Mouse (Mus musculus): ENCODE measurements around the gene Zfp423. TPM values are rescaled to one million over a fixed set of nuclear protein-coding genes. Genes with fewer than 3 reads are reported as not detected.

Gene Zfp423
- polyA plus RNA-seq, 1 experiment: 6.4 TPM

DNA sequence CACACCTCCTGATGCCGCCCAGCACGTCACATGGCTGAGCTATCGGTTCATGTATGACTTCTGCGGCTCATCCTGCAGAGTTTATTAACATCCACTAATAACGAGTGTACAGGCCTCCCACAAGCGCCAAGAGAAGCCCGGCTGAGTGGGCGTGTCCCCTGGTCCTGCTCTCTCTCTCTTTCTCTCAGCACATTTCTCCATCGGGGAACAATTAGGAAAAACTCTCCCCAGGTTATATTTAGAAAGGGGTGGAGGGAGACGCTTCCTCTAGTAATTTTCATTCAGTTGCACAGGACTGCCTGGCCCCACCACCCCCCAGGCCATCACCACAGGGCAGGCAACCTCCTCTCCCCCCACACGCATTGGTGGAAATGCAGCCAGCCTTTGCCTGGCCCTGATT lies 137.2 kb downstream of the Zfp423 start:
- H3K4me1 ChIP-seq (ENCODE audit: control insufficient read depth, insufficient read depth, low read length): no peaks in the 10 kb centered on the region
- 52% methylated on average over 11 of the region's 11 CpGs for WGBS
- no peak for DNase-seq
- TF ChIP-seq POLR2A (IDR thresholded peaks at IDR 0.05; ENCODE audit: borderline replicate concordance, extremely low read depth, low read depth, low read length) (no peak), CTCF (IDR thresholded peaks at IDR 0.05; ENCODE audit: insufficient read depth, low read length) (no peak)
- no peak overlapping the region for H3K4me3 ChIP-seq (replicated peaks; ENCODE audit: extremely low read depth, low read depth, low read length)

DNA sequence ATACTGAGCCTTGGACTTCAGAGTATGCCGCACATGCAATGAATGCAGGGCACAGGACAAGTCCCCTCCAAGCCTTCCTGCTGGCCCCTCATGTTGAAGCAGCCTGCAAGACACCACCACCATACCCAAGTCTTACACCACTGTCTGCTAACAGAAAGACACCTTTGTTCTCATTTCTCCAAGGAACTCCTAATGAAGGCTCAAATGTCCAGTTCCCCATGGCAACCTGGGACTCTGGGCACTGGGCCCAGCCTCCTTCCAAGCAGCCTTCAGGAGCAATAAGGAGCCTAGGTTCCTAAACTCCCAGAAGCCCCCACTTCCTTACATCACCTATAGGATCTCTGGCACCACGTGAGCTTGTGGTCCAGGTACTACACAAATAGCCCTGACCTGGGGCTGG lies 137.7 kb downstream of the Zfp423 start:
- Histone ChIP-seq H3K4me3 (replicated peaks; ENCODE audit: extremely low read depth, low read depth, low read length) (no peak overlapping the region), H3K4me1 (ENCODE audit: control insufficient read depth, insufficient read depth, low read length) (no peaks in the 10 kb centered on the region)
- TF ChIP-seq CTCF (IDR thresholded peaks at IDR 0.05; ENCODE audit: insufficient read depth, low read length) (no peak), POLR2A (IDR thresholded peaks at IDR 0.05; ENCODE audit: borderline replicate concordance, extremely low read depth, low read depth, low read length) (no peak)
- WGBS: 70% methylated on average over 2 of the region's 2 CpGs
- no peak for DNase-seq

DNA sequence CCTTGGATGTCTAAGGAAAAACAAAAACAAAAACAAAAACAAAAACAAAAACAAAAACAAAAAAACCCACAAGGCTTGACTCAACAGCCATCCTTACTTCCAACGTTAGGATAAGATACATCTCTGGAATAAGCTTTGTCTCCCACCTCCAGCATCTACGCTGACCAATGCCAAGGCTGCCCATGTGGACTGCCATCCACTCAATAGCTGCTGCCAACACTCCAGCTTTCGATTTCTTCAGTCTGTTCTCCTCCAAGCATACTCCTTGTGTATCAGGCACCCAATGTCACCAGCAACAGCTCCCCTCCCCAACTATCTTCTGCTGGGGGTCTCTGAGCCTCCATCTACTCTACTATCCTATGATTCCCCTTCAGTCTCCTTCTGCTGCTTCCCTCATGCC lies 140.1 kb downstream of the Zfp423 start:
- no peak for DNase-seq
- TF ChIP-seq POLR2A (IDR thresholded peaks at IDR 0.05; ENCODE audit: borderline replicate concordance, extremely low read depth, low read depth, low read length): no peak
- no peak for TF ChIP-seq CTCF (IDR thresholded peaks at IDR 0.05; ENCODE audit: insufficient read depth, low read length)
- WGBS: 94% methylated on average over 3 of the region's 3 CpGs
- H3K4me1 ChIP-seq (ENCODE audit: control insufficient read depth, insufficient read depth, low read length): no peaks in the 10 kb centered on the region
- no peak overlapping the region for H3K4me3 ChIP-seq (replicated peaks; ENCODE audit: extremely low read depth, low read depth, low read length)

DNA sequence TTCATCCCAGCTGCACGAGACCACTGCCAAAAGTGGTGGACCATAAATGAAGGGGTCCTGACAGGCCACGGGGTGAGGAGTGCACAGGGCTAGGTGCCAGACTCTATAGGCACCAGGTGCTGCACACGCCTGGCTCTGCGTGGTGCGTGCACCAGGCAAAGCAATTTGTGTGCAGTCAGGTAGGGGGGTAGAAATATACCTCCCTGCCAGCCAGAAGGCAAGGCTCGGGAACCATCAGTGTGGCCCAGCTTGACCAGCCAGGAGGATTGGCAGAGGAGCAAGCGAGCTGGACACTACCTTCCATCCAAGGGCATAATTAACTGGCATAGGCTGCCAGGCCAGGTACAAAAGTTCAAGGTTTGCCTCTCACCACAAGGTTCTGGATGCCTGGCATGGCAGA lies 140.9 kb downstream of the Zfp423 start:
- no peak for DNase-seq
- WGBS: 91% methylated on average over 7 of the region's 7 CpGs

DNA sequence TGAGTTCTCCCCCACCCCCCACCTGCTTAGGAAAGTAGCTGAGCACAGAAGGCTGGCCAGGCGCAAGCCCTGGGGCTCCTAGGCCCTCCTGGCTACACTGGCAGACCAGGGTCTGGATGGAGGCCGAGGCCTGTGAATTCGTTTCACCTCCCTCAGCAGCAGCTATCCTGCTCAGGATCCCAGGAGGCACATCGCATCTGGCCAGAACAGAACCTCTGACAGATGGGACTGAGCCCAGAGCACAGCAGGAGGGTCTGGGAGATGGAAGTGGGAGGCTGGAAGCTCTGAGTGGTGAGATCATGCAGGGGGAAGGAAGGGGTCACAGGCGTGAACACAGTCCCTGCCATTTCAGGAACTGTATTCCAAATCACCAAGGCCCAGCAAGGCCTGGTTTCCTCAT lies 143.3 kb downstream of the Zfp423 start:
- 75% methylated on average over 5 of the region's 5 CpGs for WGBS
- TF ChIP-seq CTCF (IDR thresholded peaks at IDR 0.05; ENCODE audit: insufficient read depth, low read length) (no peak), POLR2A (IDR thresholded peaks at IDR 0.05; ENCODE audit: borderline replicate concordance, extremely low read depth, low read depth, low read length) (no peak)
- Histone ChIP-seq H3K4me1 (ENCODE audit: control insufficient read depth, insufficient read depth, low read length) (no peaks in the 10 kb centered on the region), H3K4me3 (replicated peaks; ENCODE audit: extremely low read depth, low read depth, low read length) (no peak overlapping the region)
- DNase-seq: no peak

More for the DNA sequence above, 140.9 kb downstream of the Zfp423 start:
- no peaks in the 10 kb centered on the region for H3K4me1 ChIP-seq (ENCODE audit: control insufficient read depth, insufficient read depth, low read length)
- H3K4me3 ChIP-seq (replicated peaks; ENCODE audit: extremely low read depth, low read depth, low read length): no peak overlapping the region
- TF ChIP-seq CTCF (IDR thresholded peaks at IDR 0.05; ENCODE audit: insufficient read depth, low read length) (no peak), POLR2A (IDR thresholded peaks at IDR 0.05; ENCODE audit: borderline replicate concordance, extremely low read depth, low read depth, low read length) (no peak)

DNA sequence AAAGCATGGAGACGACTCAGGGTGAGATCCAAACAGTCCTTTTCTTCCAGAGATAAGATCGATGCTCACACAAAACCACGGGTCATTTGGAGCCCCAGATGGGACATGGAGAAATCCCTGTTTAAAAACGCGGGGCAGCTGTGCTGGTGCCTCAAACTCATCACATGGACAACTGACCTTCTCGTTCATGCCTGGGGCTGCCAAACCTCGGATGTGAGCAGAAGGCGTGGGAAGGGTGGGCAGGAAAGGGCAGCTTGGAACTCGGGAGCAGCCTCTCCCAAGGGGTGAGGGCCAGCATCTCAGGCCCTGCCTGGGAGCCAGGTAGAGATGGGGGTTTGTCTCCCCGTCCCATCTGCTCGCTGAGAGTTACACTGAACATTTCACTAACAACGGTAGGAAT lies 146.7 kb downstream of the Zfp423 start:
- no peak for DNase-seq
- TF ChIP-seq CTCF (IDR thresholded peaks at IDR 0.05; ENCODE audit: insufficient read depth, low read length) (no peak), POLR2A (IDR thresholded peaks at IDR 0.05; ENCODE audit: borderline replicate concordance, extremely low read depth, low read depth, low read length) (no peak)
- 57% methylated on average over 12 of the region's 12 CpGs for WGBS
- no peak overlapping the region for H3K4me3 ChIP-seq (replicated peaks; ENCODE audit: extremely low read depth, low read depth, low read length)
- no peaks in the 10 kb centered on the region for H3K4me1 ChIP-seq (ENCODE audit: control insufficient read depth, insufficient read depth, low read length)

DNA sequence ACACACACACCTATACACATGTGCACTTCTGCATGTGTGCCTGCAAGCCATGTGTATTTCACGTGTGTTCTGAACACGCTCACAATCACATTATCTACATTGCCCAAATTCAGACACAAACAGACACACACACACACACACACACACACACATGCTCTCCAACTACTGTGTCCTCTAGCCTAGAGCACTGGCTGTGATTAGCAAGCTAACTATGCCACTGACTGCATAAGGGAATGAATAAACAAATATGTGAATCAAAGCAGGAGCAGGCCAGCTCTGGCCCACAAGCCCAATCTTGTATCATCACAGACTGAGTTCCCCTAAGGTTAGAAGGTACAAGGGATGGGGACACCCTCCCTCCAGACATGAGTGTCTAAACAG lies 147.3 kb downstream of the Zfp423 start:
- DNase-seq: no peak
- WGBS: 76% methylated on average over 2 of the region's 2 CpGs
- no peak for TF ChIP-seq POLR2A (IDR thresholded peaks at IDR 0.05; ENCODE audit: borderline replicate concordance, extremely low read depth, low read depth, low read length)
- TF ChIP-seq CTCF (IDR thresholded peaks at IDR 0.05; ENCODE audit: insufficient read depth, low read length): no peak
- Histone ChIP-seq H3K4me3 (replicated peaks; ENCODE audit: extremely low read depth, low read depth, low read length) (no peak overlapping the region), H3K4me1 (ENCODE audit: control insufficient read depth, insufficient read depth, low read length) (no peaks in the 10 kb centered on the region)

DNA sequence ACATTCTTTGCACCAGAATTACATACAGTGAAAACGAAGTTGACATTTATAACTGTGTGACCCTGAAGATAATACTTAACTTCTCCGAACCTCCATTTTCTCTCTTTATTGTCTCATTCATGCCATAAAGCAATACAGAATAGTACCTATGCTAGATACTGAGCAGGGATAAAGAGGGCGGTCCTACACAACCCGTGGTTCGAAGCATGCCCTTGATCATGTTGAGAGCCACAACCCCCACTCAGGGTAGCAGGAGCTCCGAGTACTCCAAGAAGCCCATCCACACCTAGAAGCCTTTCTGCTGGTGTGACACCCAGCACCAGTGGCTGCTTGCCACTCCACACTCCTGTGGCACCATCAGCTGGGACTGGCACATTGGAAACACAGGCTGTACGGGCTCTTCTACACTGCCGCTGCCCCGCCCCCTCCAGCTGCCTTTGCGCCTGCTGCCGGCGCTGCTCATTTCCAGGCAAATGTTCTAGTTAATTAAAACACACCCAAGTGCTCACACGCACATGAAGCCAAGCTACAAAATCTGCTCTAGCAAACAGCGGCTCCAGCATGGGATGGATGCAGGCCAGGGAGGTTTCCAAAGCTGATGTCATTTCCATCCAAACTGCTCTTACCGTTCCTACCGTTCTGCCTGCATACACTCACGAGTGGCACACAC lies 147.9 kb downstream of the Zfp423 start:
- Histone ChIP-seq H3K4me1 (ENCODE audit: control insufficient read depth, insufficient read depth, low read length) (no peaks in the 10 kb centered on the region), H3K4me3 (replicated peaks; ENCODE audit: extremely low read depth, low read depth, low read length) (no peak overlapping the region)
- WGBS: 64% methylated on average over 17 of the region's 17 CpGs
- TF ChIP-seq CTCF (IDR thresholded peaks at IDR 0.05; ENCODE audit: insufficient read depth, low read length) (no peak), POLR2A (IDR thresholded peaks at IDR 0.05; ENCODE audit: borderline replicate concordance, extremely low read depth, low read depth, low read length) (no peak)
- DNase-seq: no peak

DNA sequence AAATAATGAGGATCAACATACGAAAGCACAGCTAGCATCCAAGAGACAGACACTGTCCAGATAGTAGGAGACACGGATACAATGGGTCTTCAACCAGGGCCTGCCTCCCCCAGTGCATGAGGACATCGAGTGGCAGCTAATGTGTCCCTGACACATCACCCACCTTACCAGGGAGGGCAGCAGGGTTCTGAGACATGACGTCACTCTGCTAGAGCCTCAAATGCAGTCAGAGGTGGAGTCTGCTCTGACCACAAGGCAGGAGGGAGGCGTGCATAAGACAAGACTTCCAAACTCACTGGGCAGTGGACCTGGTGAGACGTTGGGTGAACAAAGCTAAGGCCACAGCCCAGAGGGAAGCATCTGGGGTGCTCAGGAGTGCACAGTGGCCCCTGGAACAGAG lies 148.6 kb downstream of the Zfp423 start:
- no peaks in the 10 kb centered on the region for H3K4me1 ChIP-seq (ENCODE audit: control insufficient read depth, insufficient read depth, low read length)
- TF ChIP-seq CTCF (IDR thresholded peaks at IDR 0.05; ENCODE audit: insufficient read depth, low read length) (no peak), POLR2A (IDR thresholded peaks at IDR 0.05; ENCODE audit: borderline replicate concordance, extremely low read depth, low read depth, low read length) (no peak)
- WGBS: 71% methylated on average over 6 of the region's 6 CpGs

DNA sequence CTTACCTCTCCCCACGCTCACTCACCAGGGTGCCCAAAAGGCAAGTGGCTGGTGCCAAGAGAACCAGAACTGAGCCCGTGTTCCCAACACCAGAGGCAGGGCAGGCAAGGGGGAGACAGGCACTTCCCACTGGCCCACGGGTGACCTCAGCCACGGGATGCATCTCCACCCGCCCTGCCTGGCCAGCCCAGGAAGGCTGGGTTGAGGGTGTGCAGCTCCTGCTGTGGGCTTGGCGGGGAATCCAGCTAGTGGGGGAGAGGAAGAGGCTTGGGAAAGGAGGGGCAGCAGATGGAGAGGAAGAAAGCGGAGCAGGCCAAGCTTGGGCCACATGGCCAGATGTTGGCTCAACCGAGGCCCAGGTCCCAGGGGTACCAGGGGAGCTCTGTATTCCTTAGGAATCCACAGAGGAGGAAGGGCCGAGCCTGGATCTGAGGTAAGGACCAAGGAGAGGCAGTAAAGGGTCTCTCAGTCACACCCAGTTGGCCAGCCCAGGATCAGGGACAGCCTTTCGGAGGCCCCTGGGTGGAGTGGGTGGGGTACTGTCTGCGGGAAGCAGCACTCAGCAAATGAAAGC lies 155.0 kb downstream of the Zfp423 start:
- no peak for DNase-seq
- 31% methylated on average over 11 of the region's 11 CpGs for WGBS
- Histone ChIP-seq H3K4me3 (replicated peaks; ENCODE audit: extremely low read depth, low read depth, low read length) (no peak overlapping the region), H3K4me1 (ENCODE audit: control insufficient read depth, insufficient read depth, low read length) (no peaks in the 10 kb centered on the region)
- TF ChIP-seq POLR2A (IDR thresholded peaks at IDR 0.05; ENCODE audit: borderline replicate concordance, extremely low read depth, low read depth, low read length) (no peak), CTCF (IDR thresholded peaks at IDR 0.05; ENCODE audit: insufficient read depth, low read length) (no peak)

More for the DNA sequence above, 148.6 kb downstream of the Zfp423 start:
- DNase-seq: no peak
- H3K4me3 ChIP-seq (replicated peaks; ENCODE audit: extremely low read depth, low read depth, low read length): no peak overlapping the region
